In genomic region chr3:136814916-136815315, GRCm38 (mm10) we compare ENCODE assay signal across 18 mouse cellular contexts.
"Had no signal": no experiment of that assay in that cellular context is flagged by ENCODE, and none has a peak within 500 bp of the region (broad histone marks: within the 10 kb centered on the region; RNA-seq: fewer than 3 reads in every experiment).

No protein-coding gene starts in this region.

- DNase-seq: kidney, postnatal 36 days; layer of hippocampus, adult 9-11 months; liver, embryonic 13.5 days; lung, embryonic 14.5 days; retina, postnatal 1 day; right cerebral cortex, postnatal 25 days; thymus, adult 18-20 months; thymus, postnatal 4 days had no signal

- H3K4me3 ChIP-seq: liver, embryonic 13.5 days; megakaryocyte, embryonic 14.5 days; midbrain, embryonic 10.5 days; midbrain, embryonic 13.5 days; myocyte; neural tube, embryonic 13.5 days had no signal

- ATAC-seq: intestine, postnatal 0 days; lung, postnatal 0 days; midbrain, embryonic 13.5 days; midbrain, embryonic 16.5 days had no signal

- H3K9ac ChIP-seq: liver, embryonic 13.5 days; lung, embryonic 14.5 days; midbrain, embryonic 13.5 days; neural tube, embryonic 13.5 days had no signal

- H3K4me2 ChIP-seq: liver, embryonic 13.5 days; lung, embryonic 14.5 days; midbrain, embryonic 13.5 days; neural tube, embryonic 13.5 days had no signal

- H3K27me3 ChIP-seq: liver, embryonic 13.5 days; megakaryocyte, embryonic 14.5 days; midbrain, embryonic 13.5 days; neural tube, embryonic 13.5 days had no signal

- H3K9me3 ChIP-seq: liver, embryonic 13.5 days; megakaryocyte, embryonic 14.5 days; midbrain, embryonic 10.5 days; midbrain, embryonic 13.5 days; neural tube, embryonic 13.5 days had no signal

- H3K36me3 ChIP-seq: liver, embryonic 13.5 days; midbrain, embryonic 10.5 days; midbrain, embryonic 13.5 days; neural tube, embryonic 13.5 days had no signal

- H3K27ac ChIP-seq: kidney, postnatal 0 days; liver, embryonic 13.5 days; macrophage; midbrain, embryonic 10.5 days; midbrain, embryonic 13.5 days; neural tube, embryonic 13.5 days had no signal
